Mouse (Mus musculus): Measurements from ENCODE around the gene Slc38a9.

Gene Slc38a9

GRCm38 (mm10) chr13:112786942-112787533 is 126.5 kb downstream of the Slc38a9 start:
- in situ Hi-C loops (cut with MboI; ENCODE audit: low pct_unique_long_range_greater_than_20kb in 1 of 2, low sequenced_read_pairs in 2 of 2, unreplicated experiment in 1 of 2): no loop called here

Data from mouse embryonic stem cell (cell line).